Mouse (Mus musculus): ENCODE results near the gene Csnk1e. TPM values are rescaled to one million over a fixed set of nuclear protein-coding genes. Genes with fewer than 3 reads are reported as not detected.

Gene Csnk1e
- polyA plus RNA-seq, 1 experiment, result not detected

GRCm38 (mm10) chr15:79456546-79456945 lies 1.2 kb upstream of the Csnk1e start:
- no peak for TF ChIP-seq GATA1 (IDR thresholded peaks at IDR 0.05; ENCODE audit: low read length)

GRCm38 (mm10) chr15:79453831-79454230 lies 1.5 kb downstream of the Csnk1e start:
- no peak for TF ChIP-seq GATA1 (IDR thresholded peaks at IDR 0.05; ENCODE audit: low read length)

GRCm38 (mm10) chr15:79448041-79448440 lies 7.3 kb downstream of the Csnk1e start:
- TF ChIP-seq GATA1 (IDR thresholded peaks at IDR 0.05; ENCODE audit: low read length), result no peak

GRCm38 (mm10) chr15:79445786-79446654 lies 9.3 kb downstream of the Csnk1e start:
- no peak for TF ChIP-seq GATA1 (IDR thresholded peaks at IDR 0.05; ENCODE audit: low read length)

- no peak for TF ChIP-seq GATA1 (IDR thresholded peaks at IDR 0.05; ENCODE audit: low read length)
Observed at GRCm38 (mm10) chr15:79443856-79444410, 11.4 kb downstream of the Csnk1e start.

GRCm38 (mm10) chr15:79442961-79443518 lies 12.3 kb downstream of the Csnk1e start:
- TF ChIP-seq GATA1 (IDR thresholded peaks at IDR 0.05; ENCODE audit: low read length), result no peak

- TF ChIP-seq GATA1 (IDR thresholded peaks at IDR 0.05; ENCODE audit: low read length), result no peak
Observed at GRCm38 (mm10) chr15:79442257-79442611, 13.1 kb downstream of the Csnk1e start.

- TF ChIP-seq GATA1 (IDR thresholded peaks at IDR 0.05; ENCODE audit: low read length), result no peak
Observed at GRCm38 (mm10) chr15:79441331-79442256, 13.8 kb downstream of the Csnk1e start.

- TF ChIP-seq GATA1 (IDR thresholded peaks at IDR 0.05; ENCODE audit: low read length), result no peak
Observed at GRCm38 (mm10) chr15:79440651-79441330, 14.6 kb downstream of the Csnk1e start.

GRCm38 (mm10) chr15:79440223-79440622 lies 15.1 kb downstream of the Csnk1e start:
- TF ChIP-seq GATA1 (IDR thresholded peaks at IDR 0.05; ENCODE audit: low read length), result no peak

GRCm38 (mm10) chr15:79439386-79439785 lies 16.0 kb downstream of the Csnk1e start:
- TF ChIP-seq GATA1 (IDR thresholded peaks at IDR 0.05; ENCODE audit: low read length), result no peak

GRCm38 (mm10) chr15:79438816-79439215 lies 16.6 kb downstream of the Csnk1e start:
- no peak for TF ChIP-seq GATA1 (IDR thresholded peaks at IDR 0.05; ENCODE audit: low read length)

- TF ChIP-seq GATA1 (IDR thresholded peaks at IDR 0.05; ENCODE audit: low read length), result no peak
Observed at GRCm38 (mm10) chr15:79438209-79438810, 17.1 kb downstream of the Csnk1e start.

GRCm38 (mm10) chr15:79437541-79438208 lies 17.7 kb downstream of the Csnk1e start:
- TF ChIP-seq GATA1 (IDR thresholded peaks at IDR 0.05; ENCODE audit: low read length), result no peak

All from G1E-ER4 (cell line).